Mouse (Mus musculus) C2C12 (cell line): ENCODE results near the gene Armc8.

ENCODE experiments used
- CEBPB ChIP-seq: IDR thresholded peaks from one replicate; pipeline ENCODE4 v1.6.1; 2011; ENCODE audit warnings: low read depth, mild to moderate bottlenecking, control low read depth, moderate library complexity
- CTCF ChIP-seq: IDR thresholded peaks from one replicate; pipeline ENCODE4 v1.5.1; 2011; ENCODE audit not compliant: control insufficient read depth, insufficient read depth, insufficient read length
- MAX ChIP-seq: IDR thresholded peaks from one replicate; pipeline ENCODE4 v1.6.1; 2011; ENCODE audit warnings: mild to moderate bottlenecking, control low read depth

- TF ChIP-seq CTCF, result no peak
- TF ChIP-seq CEBPB, result no peak
- no peak for TF ChIP-seq MAX
These were observed 15.7 kb downstream of the Armc8 start for GRCm38 (mm10) chr9:99553049-99553448.
